Mouse (Mus musculus) heart, embryonic 16.5 days (tissue): Measurements from ENCODE around the gene Gpr153. TPM values are rescaled to one million over a fixed set of nuclear protein-coding genes. Genes with fewer than 3 reads are reported as not detected.

Experiments used
- ATAC-seq: fragments of 200-750 bp; cut with Nextera tagmentation; replicated peaks from 2 replicates; pipeline ENCODE4 v1.8.0; 2017; ENCODE audit warnings: moderate number of reproducible peaks; ENCODE audit not compliant: insufficient read depth, low FRiP score; ENCODE audit errors: extremely low read depth
- H3K27ac ChIP-seq: fragments of 300-500 bp; sonication (generic); 2 replicates; pipeline ENCODE4 v1.5.1; 2014; ENCODE audit warnings: mild to moderate bottlenecking, low read length, control low read depth, moderate library complexity
- H3K27me3 ChIP-seq: fragments of 300-500 bp; sonication (generic); 2 replicates; pipeline ENCODE4 v1.6.1; 2014; ENCODE audit warnings: low read length, mixed read lengths; ENCODE audit not compliant: control insufficient read depth, insufficient read depth
- H3K36me3 ChIP-seq: fragments of 300-500 bp; sonication (generic); 2 replicates; pipeline ENCODE4 v1.6.1; 2014; ENCODE audit not compliant: control insufficient read depth, insufficient read depth
- H3K4me1 ChIP-seq: fragments of 300-500 bp; sonication (generic); 2 replicates; pipeline ENCODE4 v1.6.1; 2014; ENCODE audit warnings: low read length, mixed read lengths; ENCODE audit not compliant: control insufficient read depth, insufficient read depth
- H3K4me2 ChIP-seq: fragments of 300-500 bp; sonication (generic); 2 replicates; pipeline ENCODE4 v1.6.1; 2014; ENCODE audit warnings: low read depth, mild to moderate bottlenecking, control low read depth, low read length
- H3K4me3 ChIP-seq: fragments of 300-500 bp; sonication (generic); 2 replicates; pipeline ENCODE4 v1.5.1; 2014; ENCODE audit warnings: mild to moderate bottlenecking, control low read depth, low read length
- H3K9ac ChIP-seq: fragments of 300-500 bp; sonication (generic); 2 replicates; pipeline ENCODE4 v1.6.1; 2014; ENCODE audit warnings: low read length, control low read depth
- H3K9me3 ChIP-seq: fragments of 300-500 bp; sonication (generic); replicated peaks from 2 replicates; pipeline ENCODE4 v1.6.1; 2016; ENCODE audit warnings: low read length; ENCODE audit not compliant: control insufficient read depth
- WGBS: fragments of 180-500 bp; shearing (Covaris S2); extraction: QIAGEN DNeasy Blood & Tissue Kit; methylation state at CpG from one replicate; pipeline ENCODE4 v1.1.7; 2014; 5-methylcytosine and 5-hydroxymethylcytosine counted together
- polyA plus RNA-seq: library from polyadenylated mRNA; unstranded; fragments of >200 nt; fragmentation: Nextera tagmentation; extraction: Ambion mirVana; gene quantifications from 2 replicates; pipeline ENCODE4 v1.2.1, GENCODE M21; 2015

Gpr153 gene
- polyA plus RNA-seq, 1 experiment from 2014 or later = 8.4 TPM

- H3K4me1 ChIP-seq = peaks cover 19% of the 10 kb centered on the region
- H3K4me2 ChIP-seq = no peak overlapping the region
- H3K36me3 ChIP-seq = peaks cover 44% of the 10 kb centered on the region
- WGBS = 79% methylated on average over 6 of the region's 6 CpGs
- ATAC-seq = no peak
- no peak overlapping the region for H3K27ac ChIP-seq
- no peaks in the 10 kb centered on the region for H3K9me3 ChIP-seq
- no peak overlapping the region for H3K4me3 ChIP-seq
- H3K27me3 ChIP-seq = no peaks in the 10 kb centered on the region
- no peak overlapping the region for H3K9ac ChIP-seq
These were observed 54.7 kb downstream of the Gpr153 start for GRCm38 (mm10) chr4:152328691-152329090.

GRCm38 (mm10) chr4:152332952-152333351, 58.9 kb downstream of the Gpr153 start:
- H3K4me3 ChIP-seq = no peak overlapping the region
- H3K9ac ChIP-seq = no peak overlapping the region
- ATAC-seq = peak; percentile 47
- H3K27me3 ChIP-seq = peaks cover 12% of the 10 kb centered on the region
- no peaks in the 10 kb centered on the region for H3K9me3 ChIP-seq
- H3K36me3 ChIP-seq = peaks cover 60% of the 10 kb centered on the region
- no peak overlapping the region for H3K4me2 ChIP-seq
- WGBS = 40% methylated on average over 2 of the region's 2 CpGs
- H3K27ac ChIP-seq = no peak overlapping the region
- 0 out of 2 replicates have a peak, but pooled peaks cover 2% of the 10 kb centered on the region for H3K4me1 ChIP-seq

GRCm38 (mm10) chr4:152333587-152333986, 59.6 kb downstream of the Gpr153 start:
- H3K4me2 ChIP-seq = no peak overlapping the region
- H3K4me3 ChIP-seq = no peak overlapping the region
- no peak overlapping the region for H3K9ac ChIP-seq
- no peaks in the 10 kb centered on the region for H3K9me3 ChIP-seq
- peaks cover 56% of the 10 kb centered on the region for H3K36me3 ChIP-seq
- 93% methylated on average over 12 of the region's 12 CpGs for whole genome bisulfite sequencing
- no peak overlapping the region for H3K27ac ChIP-seq
- peaks cover 2% of the 10 kb centered on the region for H3K4me1 ChIP-seq
- no peak for ATAC-seq
- H3K27me3 ChIP-seq = peaks cover 18% of the 10 kb centered on the region

Other genes starting within 250 kb of the Gpr153 start
- 13.5 and 14.5 TPM in 2 replicates for gene Zbtb48, start 246.6 kb upstream of the Gpr153 start, polyA plus RNA-seq
- 0.29 and 0.39 TPM in 2 replicates for gene Tas1r1, start 235.7 kb upstream of the Gpr153 start, polyA plus RNA-seq
- 17.1 and 17.8 TPM in 2 replicates for gene Nol9, start 234.9 kb upstream of the Gpr153 start, polyA plus RNA-seq
- gene Plekhg5, start 201.7 kb upstream of the Gpr153 start, polyA plus RNA-seq = 11.9 and 13.4 TPM in 2 replicates
- 0.77 and 1.4 TPM in 2 replicates for gene Tnfrsf25, start 158.3 kb upstream of the Gpr153 start, polyA plus RNA-seq
- 1.3 and 1.5 TPM in 2 replicates for gene Espn, start 121.9 kb upstream of the Gpr153 start, polyA plus RNA-seq
- 0.14 TPM in 1 of 2 replicates, not detected in the other for gene Hes2, start 115.4 kb upstream of the Gpr153 start, polyA plus RNA-seq
- 67.7 and 68.0 TPM in 2 replicates for gene Acot7, start 96.1 kb upstream of the Gpr153 start, polyA plus RNA-seq
- not detected in 2 replicates for gene Hes3, start 17.4 kb downstream of the Gpr153 start, polyA plus RNA-seq
- gene Icmt, start 23.0 kb downstream of the Gpr153 start, polyA plus RNA-seq = 19.3 and 23.3 TPM in 2 replicates
- gene Rnf207, start 44.8 kb downstream of the Gpr153 start, polyA plus RNA-seq = 118 and 122 TPM in 2 replicates
- gene Rpl22, start 51.5 kb downstream of the Gpr153 start, polyA plus RNA-seq = 186 and 190 TPM in 2 replicates
- 0.02 and 0.04 TPM in 2 replicates for gene Chd5, start 64.4 kb downstream of the Gpr153 start, polyA plus RNA-seq
- 1.9 and 2.0 TPM in 2 replicates for gene Nphp4, start 202.5 kb downstream of the Gpr153 start, polyA plus RNA-seq
- 11.3 and 21.7 TPM in 2 replicates for gene Kcnab2, start 203.6 kb downstream of the Gpr153 start, polyA plus RNA-seq